Mouse (Mus musculus): Measurements from ENCODE around the gene Tra2a. TPM values are rescaled to one million over a fixed set of nuclear protein-coding genes. Genes with fewer than 3 reads are reported as not detected.

Gene Tra2a
- polyA plus RNA-seq, 2 experiments, result 43.3 to 210 TPM

- Histone ChIP-seq H3K9ac (ENCODE audit: low read depth, low read length, severe bottlenecking) (no peak overlapping the region), H3K27me3 (ENCODE audit: control insufficient read depth, insufficient read depth, low read length) (no peaks in the 10 kb centered on the region), H3K4me2 (replicated peaks; ENCODE audit: low read depth, low read length, severe bottlenecking) (no peak overlapping the region), H3K27ac (replicated peaks; ENCODE audit: low read depth, low read length) (no peak overlapping the region), H3K36me3 (ENCODE audit: control insufficient read depth, insufficient read depth, low read length) (no peaks in the 10 kb centered on the region), H3K4me3 (replicated peaks; ENCODE audit: low read length) (no peak overlapping the region), H3K4me1 (ENCODE audit: control insufficient read depth, insufficient read depth, low read length) (no peaks in the 10 kb centered on the region), H3K9me3 (ENCODE audit: control insufficient read depth, low read length) (no peaks in the 10 kb centered on the region)
- TF ChIP-seq POLR2A (IDR thresholded peaks at IDR 0.05; ENCODE audit: borderline replicate concordance, extremely low read depth, insufficient read depth, insufficient read length), result no peak
- WGBS, result 70% methylated on average over 9 of the region's 9 CpGs
- no peak for DNase-seq (ENCODE audit: low spot score)
- ATAC-seq (ENCODE audit: low FRiP score, low read depth), result no peak
Observed at GRCm38 (mm10) chr6:49274416-49275091, 10.7 kb upstream of the Tra2a start.

GRCm38 (mm10) chr6:49273934-49274333 lies 10.1 kb upstream of the Tra2a start:
- Histone ChIP-seq H3K9me3 (ENCODE audit: control insufficient read depth, low read length) (no peaks in the 10 kb centered on the region), H3K9ac (ENCODE audit: low read depth, low read length, severe bottlenecking) (no peak overlapping the region), H3K27ac (replicated peaks; ENCODE audit: low read depth, low read length) (no peak overlapping the region), H3K4me1 (ENCODE audit: control insufficient read depth, insufficient read depth, low read length) (no peaks in the 10 kb centered on the region), H3K36me3 (ENCODE audit: control insufficient read depth, insufficient read depth, low read length) (no peaks in the 10 kb centered on the region), H3K4me3 (replicated peaks; ENCODE audit: low read length) (no peak overlapping the region), H3K4me2 (replicated peaks; ENCODE audit: low read depth, low read length, severe bottlenecking) (no peak overlapping the region), H3K27me3 (ENCODE audit: control insufficient read depth, insufficient read depth, low read length) (no peaks in the 10 kb centered on the region)
- ATAC-seq (ENCODE audit: low FRiP score, low read depth) (no peak), DNase-seq (ENCODE audit: low spot score) (no peak)
- no peak for TF ChIP-seq POLR2A (IDR thresholded peaks at IDR 0.05; ENCODE audit: borderline replicate concordance, extremely low read depth, insufficient read depth, insufficient read length)
- 26% methylated on average over 4 of the region's 4 CpGs for WGBS

GRCm38 (mm10) chr6:49272863-49273262 lies 9.0 kb upstream of the Tra2a start:
- H3K4me3 ChIP-seq (replicated peaks; ENCODE audit: low read length), result no peak overlapping the region
- ATAC-seq (ENCODE audit: low FRiP score, low read depth), result no peak
- H3K27ac ChIP-seq (replicated peaks; ENCODE audit: low read depth, low read length), result no peak overlapping the region
- no peaks in the 10 kb centered on the region for H3K4me1 ChIP-seq (ENCODE audit: control insufficient read depth, insufficient read depth, low read length)
- DNase-seq (ENCODE audit: low spot score), result no peak
- H3K4me2 ChIP-seq (replicated peaks; ENCODE audit: low read depth, low read length, severe bottlenecking), result no peak overlapping the region
- no peaks in the 10 kb centered on the region for H3K9me3 ChIP-seq (ENCODE audit: control insufficient read depth, low read length)
- H3K27me3 ChIP-seq (ENCODE audit: control insufficient read depth, insufficient read depth, low read length), result no peaks in the 10 kb centered on the region
- H3K9ac ChIP-seq (ENCODE audit: low read depth, low read length, severe bottlenecking), result no peak overlapping the region
- no peaks in the 10 kb centered on the region for H3K36me3 ChIP-seq (ENCODE audit: control insufficient read depth, insufficient read depth, low read length)
- no peak for TF ChIP-seq POLR2A (IDR thresholded peaks at IDR 0.05; ENCODE audit: borderline replicate concordance, extremely low read depth, insufficient read depth, insufficient read length)
- WGBS, result 78% methylated on average over 2 of the region's 2 CpGs

- Histone ChIP-seq H3K9ac (ENCODE audit: low read depth, low read length, severe bottlenecking) (no peak overlapping the region), H3K27me3 (ENCODE audit: control insufficient read depth, insufficient read depth, low read length) (no peaks in the 10 kb centered on the region), H3K4me3 (replicated peaks; ENCODE audit: low read length) (no peak overlapping the region), H3K4me2 (replicated peaks; ENCODE audit: low read depth, low read length, severe bottlenecking) (no peak overlapping the region), H3K4me1 (ENCODE audit: control insufficient read depth, insufficient read depth, low read length) (no peaks in the 10 kb centered on the region), H3K36me3 (ENCODE audit: control insufficient read depth, insufficient read depth, low read length) (no peaks in the 10 kb centered on the region), H3K9me3 (ENCODE audit: control insufficient read depth, low read length) (no peaks in the 10 kb centered on the region), H3K27ac (replicated peaks; ENCODE audit: low read depth, low read length) (no peak overlapping the region)
- no peak for TF ChIP-seq POLR2A (IDR thresholded peaks at IDR 0.05; ENCODE audit: borderline replicate concordance, extremely low read depth, insufficient read depth, insufficient read length)
- DNase-seq (ENCODE audit: low spot score) (no peak), ATAC-seq (ENCODE audit: low FRiP score, low read depth) (no peak)
- WGBS, result 63% methylated on average over 6 of the region's 6 CpGs
Observed at GRCm38 (mm10) chr6:49271815-49272214, 8.0 kb upstream of the Tra2a start.

GRCm38 (mm10) chr6:49269923-49270322 lies 6.1 kb upstream of the Tra2a start:
- Histone ChIP-seq H3K4me1 (ENCODE audit: control insufficient read depth, insufficient read depth, low read length) (no peaks in the 10 kb centered on the region), H3K9ac (ENCODE audit: low read depth, low read length, severe bottlenecking) (no peak overlapping the region), H3K4me2 (replicated peaks; ENCODE audit: low read depth, low read length, severe bottlenecking) (no peak overlapping the region), H3K27ac (replicated peaks; ENCODE audit: low read depth, low read length) (no peak overlapping the region), H3K27me3 (ENCODE audit: control insufficient read depth, insufficient read depth, low read length) (no peaks in the 10 kb centered on the region), H3K4me3 (replicated peaks; ENCODE audit: low read length) (no peak overlapping the region), H3K9me3 (ENCODE audit: control insufficient read depth, low read length) (no peaks in the 10 kb centered on the region), H3K36me3 (ENCODE audit: control insufficient read depth, insufficient read depth, low read length) (no peaks in the 10 kb centered on the region)
- TF ChIP-seq POLR2A (IDR thresholded peaks at IDR 0.05; ENCODE audit: borderline replicate concordance, extremely low read depth, insufficient read depth, insufficient read length), result no peak
- 75% methylated on average over 11 of the region's 11 CpGs for WGBS
- no peak for DNase-seq (ENCODE audit: low spot score)
- ATAC-seq (ENCODE audit: low FRiP score, low read depth), result no peak

Data from limb, embryonic 14.5 days (tissue).